Mouse (Mus musculus): Measurements from ENCODE around the gene Gm21885. TPM values are rescaled to one million over a fixed set of nuclear protein-coding genes. Genes with fewer than 3 reads are reported as not detected.
"Not testable (repeated sequence)": the region's sequence is repeated elsewhere in the genome, so short reads cannot be mapped to it uniquely, and the experiment has no call there.

Gm21885 gene
- polyA plus RNA-seq, 1 experiment from 2014 or later, result 9.9 TPM

GRCm38 (mm10) chr11:94261585-94262370, 19.9 kb upstream of the Gm21885 start:
- Histone ChIP-seq H3K9me3 (replicated peaks; ENCODE audit: control insufficient read depth, low read length) (no peaks in the 10 kb centered on the region), H3K27ac (ENCODE audit: low read length) (no peak overlapping the region), H3K4me3 (replicated peaks; ENCODE audit: low read length) (no peak overlapping the region), H3K27me3 (ENCODE audit: control insufficient read depth, insufficient read depth, low read length) (no peaks in the 10 kb centered on the region), H3K36me3 (ENCODE audit: control insufficient read depth, insufficient read depth, low read length) (no peaks in the 10 kb centered on the region), H3K9ac (ENCODE audit: low read length) (no peak overlapping the region), H3K4me1 (ENCODE audit: control insufficient read depth, insufficient read depth, low read length) (peaks cover 4% of the 10 kb centered on the region), H3K4me2 (ENCODE audit: low read depth, low read length) (no peak overlapping the region)
- WGBS, result 59% methylated on average over 6 of the region's 6 CpGs
- ATAC-seq (ENCODE audit: insufficient read depth, low FRiP score), result peak; percentile 66

GRCm38 (mm10) chr11:94265134-94265785, 16.4 kb upstream of the Gm21885 start:
- WGBS, result under 1% methylated on average over 18 of the region's 18 CpGs
- Histone ChIP-seq H3K4me2 (ENCODE audit: low read depth, low read length) (peak overlapping the region; percentile 65), H3K4me1 (ENCODE audit: control insufficient read depth, insufficient read depth, low read length) (peaks cover 4% of the 10 kb centered on the region), H3K4me3 (replicated peaks; ENCODE audit: low read length) (peak overlapping the region; percentile 44), H3K27ac (ENCODE audit: low read length) (peak overlapping the region; percentile 57), H3K9me3 (replicated peaks; ENCODE audit: control insufficient read depth, low read length) (no peaks in the 10 kb centered on the region), H3K27me3 (ENCODE audit: control insufficient read depth, insufficient read depth, low read length) (no peaks in the 10 kb centered on the region), H3K9ac (ENCODE audit: low read length) (peak overlapping the region; percentile 57), H3K36me3 (ENCODE audit: control insufficient read depth, insufficient read depth, low read length) (no peaks in the 10 kb centered on the region)
- peak; percentile 57; the same call in 1 of the 2 replicates for ATAC-seq (ENCODE audit: insufficient read depth, low FRiP score)

GRCm38 (mm10) chr11:94266155-94266554, 15.5 kb upstream of the Gm21885 start:
- not testable (repeated sequence) for H3K27me3 ChIP-seq (ENCODE audit: control insufficient read depth, insufficient read depth, low read length); H3K27ac ChIP-seq (ENCODE audit: low read length); H3K4me2 ChIP-seq (ENCODE audit: low read depth, low read length); ATAC-seq (ENCODE audit: insufficient read depth, low FRiP score); H3K36me3 ChIP-seq (ENCODE audit: control insufficient read depth, insufficient read depth, low read length); H3K9ac ChIP-seq (ENCODE audit: low read length); H3K4me1 ChIP-seq (ENCODE audit: control insufficient read depth, insufficient read depth, low read length); H3K9me3 ChIP-seq (replicated peaks; ENCODE audit: control insufficient read depth, low read length); H3K4me3 ChIP-seq (replicated peaks; ENCODE audit: low read length)
- WGBS, result 81% methylated on average over 3 of the region's 3 CpGs

GRCm38 (mm10) chr11:94268761-94269160, 12.9 kb upstream of the Gm21885 start:
- Histone ChIP-seq H3K27me3 (ENCODE audit: control insufficient read depth, insufficient read depth, low read length) (no peaks in the 10 kb centered on the region), H3K36me3 (ENCODE audit: control insufficient read depth, insufficient read depth, low read length) (no peaks in the 10 kb centered on the region), H3K4me2 (ENCODE audit: low read depth, low read length) (no peak overlapping the region), H3K4me1 (ENCODE audit: control insufficient read depth, insufficient read depth, low read length) (peaks cover 10% of the 10 kb centered on the region), H3K27ac (ENCODE audit: low read length) (no peak overlapping the region), H3K9me3 (replicated peaks; ENCODE audit: control insufficient read depth, low read length) (no peaks in the 10 kb centered on the region), H3K9ac (ENCODE audit: low read length) (no peak overlapping the region), H3K4me3 (replicated peaks; ENCODE audit: low read length) (no peak overlapping the region)
- ATAC-seq (ENCODE audit: insufficient read depth, low FRiP score), result no peak

GRCm38 (mm10) chr11:94269906-94270305, 11.8 kb upstream of the Gm21885 start:
- Histone ChIP-seq H3K4me2 (ENCODE audit: low read depth, low read length) (no peak overlapping the region), H3K4me1 (ENCODE audit: control insufficient read depth, insufficient read depth, low read length) (peaks cover 14% of the 10 kb centered on the region), H3K27me3 (ENCODE audit: control insufficient read depth, insufficient read depth, low read length) (no peaks in the 10 kb centered on the region), H3K4me3 (replicated peaks; ENCODE audit: low read length) (no peak overlapping the region), H3K9me3 (replicated peaks; ENCODE audit: control insufficient read depth, low read length) (no peaks in the 10 kb centered on the region), H3K27ac (ENCODE audit: low read length) (no peak overlapping the region), H3K9ac (ENCODE audit: low read length) (no peak overlapping the region), H3K36me3 (ENCODE audit: control insufficient read depth, insufficient read depth, low read length) (no peaks in the 10 kb centered on the region)
- no peak for ATAC-seq (ENCODE audit: insufficient read depth, low FRiP score)
- 78% methylated on average over 7 of the region's 7 CpGs for WGBS

- no peak overlapping the region for H3K4me2 ChIP-seq (ENCODE audit: low read depth, low read length)
- H3K27ac ChIP-seq (ENCODE audit: low read length), result no peak overlapping the region
- WGBS, result 92% methylated on average over 2 of the region's 2 CpGs
- H3K27me3 ChIP-seq (ENCODE audit: control insufficient read depth, insufficient read depth, low read length), result no peaks in the 10 kb centered on the region
- H3K4me1 ChIP-seq (ENCODE audit: control insufficient read depth, insufficient read depth, low read length), result peaks cover 12% of the 10 kb centered on the region; the same call in 1 of the 2 replicates
- H3K4me3 ChIP-seq (replicated peaks; ENCODE audit: low read length), result no peak overlapping the region
- no peaks in the 10 kb centered on the region for H3K9me3 ChIP-seq (replicated peaks; ENCODE audit: control insufficient read depth, low read length)
- no peak for ATAC-seq (ENCODE audit: insufficient read depth, low FRiP score)
- H3K9ac ChIP-seq (ENCODE audit: low read length), result no peak overlapping the region
- no peaks in the 10 kb centered on the region for H3K36me3 ChIP-seq (ENCODE audit: control insufficient read depth, insufficient read depth, low read length)
Observed at GRCm38 (mm10) chr11:94271015-94271414, 10.7 kb upstream of the Gm21885 start.

GRCm38 (mm10) chr11:94272960-94273927, 8.4 kb upstream of the Gm21885 start:
- Histone ChIP-seq H3K9ac (ENCODE audit: low read length) (no peak overlapping the region), H3K9me3 (replicated peaks; ENCODE audit: control insufficient read depth, low read length) (no peaks in the 10 kb centered on the region), H3K4me1 (ENCODE audit: control insufficient read depth, insufficient read depth, low read length) (peaks cover 20% of the 10 kb centered on the region), H3K27me3 (ENCODE audit: control insufficient read depth, insufficient read depth, low read length) (no peaks in the 10 kb centered on the region), H3K4me3 (replicated peaks; ENCODE audit: low read length) (no peak overlapping the region), H3K36me3 (ENCODE audit: control insufficient read depth, insufficient read depth, low read length) (no peaks in the 10 kb centered on the region), H3K4me2 (ENCODE audit: low read depth, low read length) (no peak overlapping the region), H3K27ac (ENCODE audit: low read length) (peak overlapping the region; percentile 77; the same call in 1 of the 2 replicates)
- 79% methylated on average over 21 of the region's 21 CpGs for WGBS
- ATAC-seq (ENCODE audit: insufficient read depth, low FRiP score), result no peak

- 66% methylated on average over 10 of the region's 10 CpGs for WGBS
- peak overlapping the region; percentile 29; the same call in 1 of the 2 replicates for H3K9ac ChIP-seq (ENCODE audit: low read length)
- H3K36me3 ChIP-seq (ENCODE audit: control insufficient read depth, insufficient read depth, low read length), result no peaks in the 10 kb centered on the region
- peak; percentile 84; the same call in 1 of the 2 replicates for ATAC-seq (ENCODE audit: insufficient read depth, low FRiP score)
- peaks cover 20% of the 10 kb centered on the region for H3K4me1 ChIP-seq (ENCODE audit: control insufficient read depth, insufficient read depth, low read length)
- H3K9me3 ChIP-seq (replicated peaks; ENCODE audit: control insufficient read depth, low read length), result no peaks in the 10 kb centered on the region
- no peaks in the 10 kb centered on the region for H3K27me3 ChIP-seq (ENCODE audit: control insufficient read depth, insufficient read depth, low read length)
- no peak overlapping the region for H3K4me3 ChIP-seq (replicated peaks; ENCODE audit: low read length)
- H3K4me2 ChIP-seq (ENCODE audit: low read depth, low read length), result no peak overlapping the region
- H3K27ac ChIP-seq (ENCODE audit: low read length), result peak overlapping the region; percentile 77
Observed at GRCm38 (mm10) chr11:94274206-94274867, 7.3 kb upstream of the Gm21885 start.

Data from stomach, embryonic 16.5 days (tissue).